Comparison of ENCODE assay signal across 25 mouse cellular contexts in the genomic region with DNA sequence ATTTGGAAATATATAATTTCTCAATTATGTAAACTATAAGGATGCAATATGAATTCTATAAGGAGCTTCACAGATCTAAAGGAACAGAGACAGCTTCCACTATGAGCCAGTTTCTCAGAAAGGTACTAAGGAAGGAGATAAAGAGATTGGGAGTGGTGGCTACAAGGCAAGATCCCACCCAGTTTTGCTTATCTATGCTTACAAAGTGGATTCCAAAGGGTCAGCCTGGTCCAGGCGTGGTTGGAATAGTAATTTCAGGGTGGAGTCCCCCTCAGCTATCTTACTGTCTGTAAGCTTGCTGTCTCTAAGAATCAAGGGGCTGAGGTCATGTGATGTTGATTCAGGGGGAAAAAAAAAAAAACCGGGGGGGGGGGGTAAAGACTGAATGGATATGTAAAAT. TPM values are rescaled to one million over a fixed set of nuclear protein-coding genes. Genes with fewer than 3 reads are reported as not detected.
A peak's percentile ranks its signal among the peaks of the same experiment; 100 is the strongest.
DNase-seq lines count a peak whose midpoint lies in the region; ATAC-seq and TF ChIP-seq lines count a peak whose summit lies in the region.
"Had no signal": no experiment of that assay in that cellular context is flagged by ENCODE, and none has a peak within 500 bp of the region (broad histone marks: within the 10 kb centered on the region; RNA-seq: fewer than 3 reads in every experiment).

No protein-coding gene starts in this region.

- H3K4me1 ChIP-seq in ES-E14 (ENCODE audit: control insufficient read depth in 2 of 2, insufficient read depth in 2 of 2, low read length in 2 of 2, poor library complexity in 1 of 2), result peaks cover 0 to 3% of the 10 kb centered on the region in 2 experiments; a peak in 1 of 4 replicates
- H3K4me1 ChIP-seq in intestine, embryonic 16.5 days (ENCODE audit: control insufficient read depth, insufficient read depth, low read length), result no peaks in the 10 kb centered on the region
- H3K4me1 ChIP-seq in liver, postnatal 0 days (ENCODE audit: insufficient read depth), result peaks cover 20% of the 10 kb centered on the region
- H3K4me1 ChIP-seq: embryonic facial prominence, embryonic 15.5 days; forebrain, embryonic 13.5 days; hindbrain, embryonic 12.5 days; lung, embryonic 15.5 days; midbrain, embryonic 13.5 days had no signal

- WGBS in intestine, embryonic 16.5 days, result 31% methylated on average over 2 of the region's 2 CpGs
- WGBS in liver, postnatal 0 days (ENCODE audit: insufficient replicate concordance), result 35% methylated on average over 2 of the region's 2 CpGs

- peak; percentile 87 for ATAC-seq in intestine, embryonic 16.5 days
- peak; percentile 77 for ATAC-seq in liver, postnatal 0 days
- no peak for ATAC-seq in cerebellum, adult (ENCODE audit: insufficient number of reproducible peaks, low FRiP score, low TSS enrichment)
- ATAC-seq in inflammation-experienced regulatory T-cells, adult 6 months, result no peak
- ATAC-seq: activated CD4-positive, CD25-positive, alpha-beta regulatory T cell, adult 4 months; forebrain, embryonic 13.5 days; midbrain, embryonic 13.5 days had no signal

- no peaks in the 10 kb centered on the region for H3K9me3 ChIP-seq in ES-E14 (ENCODE audit: control insufficient read depth, insufficient read depth, low read depth, low read length)
- no peaks in the 10 kb centered on the region for H3K9me3 ChIP-seq in intestine, embryonic 16.5 days (ENCODE audit: control insufficient read depth, low read length)
- no peaks in the 10 kb centered on the region for H3K9me3 ChIP-seq in liver, postnatal 0 days (ENCODE audit: low read length)
- H3K9me3 ChIP-seq: embryonic facial prominence, embryonic 15.5 days; forebrain, embryonic 13.5 days; hindbrain, embryonic 12.5 days; limb, embryonic 12.5 days; lung, embryonic 15.5 days; midbrain, embryonic 13.5 days had no signal

- no peak overlapping the region for H3K4me2 ChIP-seq in intestine, embryonic 16.5 days (ENCODE audit: low read depth, low read length)
- H3K4me2 ChIP-seq in liver, postnatal 0 days (ENCODE audit: low read depth, low read length), result peak overlapping the region; percentile 49
- H3K4me2 ChIP-seq: embryonic facial prominence, embryonic 15.5 days; forebrain, embryonic 13.5 days; hindbrain, embryonic 12.5 days; limb, embryonic 12.5 days; lung, embryonic 15.5 days; midbrain, embryonic 13.5 days had no signal

- DNase-seq in ES-E14 (ENCODE audit: low read depth, low spot score), result peak; percentile 31
- DNase-seq in R1 (ENCODE audit: low read depth, low spot score), result peak; percentile 22
- no peak for DNase-seq in liver, postnatal 0 days
- no peak for DNase-seq in thymus, postnatal 0 days (ENCODE audit: low spot score)
- DNase-seq in left cerebral cortex, adult 2 months (ENCODE audit: extremely low spot score in 1 of 2, low spot score in 2 of 2), result no peak
- DNase-seq: adrenal gland, postnatal 14 days; cerebellum, adult 9-10 months; embryo, embryonic 11 days; kidney, adult 11 months; kidney, postnatal 10 days; retina, postnatal 1 day; right cerebral cortex, postnatal 4 days; thymus, postnatal 36 days had no signal

- no peak; the same call in 1 of the 2 replicates for TF ChIP-seq EP300 in liver, postnatal 0 days (IDR thresholded peaks at IDR 0.05; ENCODE audit: low read depth)

- H3K4me3 ChIP-seq in ES-E14 (ENCODE audit: insufficient read depth in 1 of 2, low read depth in 1 of 2, low read length in 2 of 2, poor library complexity in 1 of 2, severe bottlenecking in 1 of 2), result no peak overlapping the region
- H3K4me3 ChIP-seq in intestine, embryonic 16.5 days (ENCODE audit: low read length), result no peak overlapping the region
- H3K4me3 ChIP-seq in liver, postnatal 0 days (ENCODE audit: low read depth, low read length), result no peak overlapping the region
- no peak overlapping the region for H3K4me3 ChIP-seq in left cerebral cortex, adult 2 months
- H3K4me3 ChIP-seq: embryonic facial prominence, embryonic 15.5 days; forebrain, embryonic 13.5 days; hindbrain, embryonic 12.5 days; limb, embryonic 12.5 days; lung, embryonic 15.5 days; midbrain, embryonic 13.5 days had no signal

- no peak overlapping the region for H3K9ac ChIP-seq in ES-E14 (ENCODE audit: insufficient read depth, low read depth, low read length, poor library complexity, severe bottlenecking)
- H3K9ac ChIP-seq in intestine, embryonic 16.5 days (ENCODE audit: low read depth, low read length), result no peak overlapping the region
- no peak overlapping the region; the same call in 1 of the 2 replicates for H3K9ac ChIP-seq in liver, postnatal 0 days (replicated peaks)
- H3K9ac ChIP-seq: embryonic facial prominence, embryonic 15.5 days; forebrain, embryonic 13.5 days; hindbrain, embryonic 12.5 days; limb, embryonic 12.5 days; lung, embryonic 15.5 days; midbrain, embryonic 13.5 days had no signal

- no peaks in the 10 kb centered on the region for H3K27me3 ChIP-seq in intestine, embryonic 16.5 days (replicated peaks; ENCODE audit: control insufficient read depth, insufficient read depth, low read length)
- no peaks in the 10 kb centered on the region for H3K27me3 ChIP-seq in liver, postnatal 0 days (ENCODE audit: insufficient read depth, low read length)
- H3K27me3 ChIP-seq: embryonic facial prominence, embryonic 15.5 days; forebrain, embryonic 13.5 days; hindbrain, embryonic 12.5 days; limb, embryonic 12.5 days; lung, embryonic 15.5 days; midbrain, embryonic 13.5 days had no signal

- no peak for TF ChIP-seq CTCF in liver, postnatal 0 days (IDR thresholded peaks at IDR 0.05; ENCODE audit: low read depth)
- no peak for TF ChIP-seq CTCF in left cerebral cortex, adult 2 months (IDR thresholded peaks at IDR 0.05)

- intact Hi-C loops in left cerebral cortex, adult 2 months (cut with DNase I), result loop anchor here (10.0 kb wide), 1 partner anchor 678 kb away; no protein-coding TSS in a partner anchor

- H3K27ac ChIP-seq in ES-E14 (ENCODE audit: insufficient read depth, low read depth, low read length, poor library complexity, severe bottlenecking), result no peak overlapping the region
- H3K27ac ChIP-seq in intestine, embryonic 16.5 days (ENCODE audit: low read length), result no peak overlapping the region
- H3K27ac ChIP-seq in liver, postnatal 0 days (ENCODE audit: low read depth), result peak overlapping the region; percentile 60; the same call in 1 of the 2 replicates
- H3K27ac ChIP-seq in left cerebral cortex, adult 2 months, result no peak overlapping the region
- H3K27ac ChIP-seq: embryonic facial prominence, embryonic 15.5 days; forebrain, embryonic 13.5 days; hindbrain, embryonic 12.5 days; limb, embryonic 12.5 days; lung, embryonic 15.5 days; macrophage; midbrain, embryonic 13.5 days had no signal

- H3K36me3 ChIP-seq in ES-E14 (ENCODE audit: control insufficient read depth, insufficient read depth, low read length, poor library complexity, severe bottlenecking), result no peaks in the 10 kb centered on the region
- no peaks in the 10 kb centered on the region for H3K36me3 ChIP-seq in intestine, embryonic 16.5 days (ENCODE audit: control insufficient read depth, insufficient read depth, low read length)
- peaks cover 3% of the 10 kb centered on the region for H3K36me3 ChIP-seq in liver, postnatal 0 days (replicated peaks; ENCODE audit: insufficient read depth, low read length)
- H3K36me3 ChIP-seq: embryonic facial prominence, embryonic 15.5 days; hindbrain, embryonic 12.5 days; lung, embryonic 15.5 days; midbrain, embryonic 13.5 days had no signal

- in situ Hi-C loops in ES-E14 (cut with MboI; ENCODE audit: low sequenced_read_pairs in 2 of 2, unreplicated experiment in 2 of 2), result no loop called here

TF ChIP-seq in ES-E14, 5 proteins besides CTCF, POLR2A, EP300 and RAD21:
- TF ChIP-seq ZNF384 (IDR thresholded peaks at IDR 0.05; ENCODE audit: low read depth, low read length) (no peak), CHD2 (IDR thresholded peaks at IDR 0.05; ENCODE audit: low read depth, low read length) (no peak), HCFC1 (IDR thresholded peaks at IDR 0.05; ENCODE audit: borderline replicate concordance, insufficient read depth, low read length) (no peak), MAFK (IDR thresholded peaks at IDR 0.05; ENCODE audit: insufficient read depth, low read depth, low read length) (no peak), ZC3H11A (IDR thresholded peaks at IDR 0.05; ENCODE audit: borderline replicate concordance, low read depth, low read length) (no peak)

RNA-seq across cellular contexts. Expression of a gene that starts 49.2 kb away (rescaled TPM):
- total RNA-seq in ES-E14 (2012; rRNA removed), result 0.27 and 1.2 TPM in 2 replicates
- 0.44 and 0.45 TPM in 2 replicates for polyA plus RNA-seq in intestine, embryonic 16.5 days (2015; fragmentation: Nextera tagmentation; extraction: Ambion mirVana)
- 0.08 and 0.09 TPM in 2 replicates for polyA plus RNA-seq in liver, postnatal 0 days (2015; fragmentation: Nextera tagmentation; extraction: Ambion mirVana)
- 0.91 and 1.3 TPM in 2 replicates for polyA plus RNA-seq in thymus, postnatal 0 days (2015; fragmentation: Nextera tagmentation; extraction: Ambion mirVana)
- total RNA-seq in left cerebral cortex, adult 2 months (2021), result under 1 TPM; 0.57 to 0.77 TPM
- under 1 TPM; 0.60 to 0.98 (median 0.91) TPM for polyA plus RNA-seq in inflammation-experienced regulatory T-cells, adult 6 months (2017; shearing (Covaris generic))
- total RNA-seq: neutrophil, adult 5-6 weeks had no signal
- polyA plus RNA-seq: macrophage had no signal

RNA-seq across cellular contexts. Expression of a gene that starts 58.4 kb away (rescaled TPM):
- total RNA-seq in ES-E14 (2012; rRNA removed), result 19.1 and 57.9 TPM in 2 replicates
- polyA plus RNA-seq in intestine, embryonic 16.5 days (2015; fragmentation: Nextera tagmentation; extraction: Ambion mirVana), result 8.6 and 10.1 TPM in 2 replicates
- polyA plus RNA-seq in liver, postnatal 0 days (2015; fragmentation: Nextera tagmentation; extraction: Ambion mirVana), result 3.6 and 4.3 TPM in 2 replicates
- 18.2 and 19.2 TPM in 2 replicates for polyA plus RNA-seq in thymus, postnatal 0 days (2015; fragmentation: Nextera tagmentation; extraction: Ambion mirVana)
- 10 to 100 TPM in 1 of 2 experiments, 1 to 10 TPM in 1; 9.6 to 11.3 TPM for total RNA-seq in left cerebral cortex, adult 2 months (2021)
- polyA plus RNA-seq in inflammation-experienced regulatory T-cells, adult 6 months (2017; shearing (Covaris generic)), result 1 to 10 TPM; 4.0 to 8.2 (median 8.0) TPM

Comparison
In these comparisons a context has a peak if more than half of its experiments do, and no peak if none do; other contexts are left out.
1. DNase-seq: peak in ES-E14 (single experiment) and R1 (single experiment); none in liver, postnatal 0 days (single experiment), thymus, postnatal 0 days (single experiment) and left cerebral cortex, adult 2 months (0 of 2).
2. ATAC-seq: peak in intestine, embryonic 16.5 days (single experiment) and liver, postnatal 0 days (single experiment); none in cerebellum, adult (single experiment) and inflammation-experienced regulatory T-cells, adult 6 months (single experiment).